Mouse (Mus musculus): Measurements from ENCODE around the gene 1700061G19Rik. TPM values are rescaled to one million over a fixed set of nuclear protein-coding genes. Genes with fewer than 3 reads are reported as not detected.

1700061G19Rik gene
- total RNA-seq, 4 experiments from 2014 or later: 0.13 to 0.22 (median 0.17) TPM

DNA sequence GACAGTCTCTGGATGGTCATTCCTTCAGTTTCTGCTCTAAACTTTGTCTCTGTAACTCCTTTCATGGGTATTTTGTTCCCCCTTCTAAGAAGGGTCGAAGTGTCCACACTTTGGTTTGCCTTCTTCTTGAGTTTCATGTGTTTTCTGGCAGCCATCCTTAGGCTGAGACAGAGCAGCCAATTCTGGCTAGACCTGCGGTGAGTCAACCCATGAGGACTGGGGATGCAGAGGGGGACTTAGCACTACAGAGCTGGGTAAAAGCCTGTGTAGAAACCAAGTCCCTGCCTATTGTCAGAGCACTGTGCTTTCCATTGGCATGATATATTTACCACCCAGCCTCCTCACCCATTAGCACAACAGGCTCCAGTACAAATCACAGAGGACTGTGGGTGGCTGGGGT lies 41.9 kb downstream of the 1700061G19Rik start:
- no peak for DNase-seq (ENCODE audit: low spot score in 2 of 2)

DNA sequence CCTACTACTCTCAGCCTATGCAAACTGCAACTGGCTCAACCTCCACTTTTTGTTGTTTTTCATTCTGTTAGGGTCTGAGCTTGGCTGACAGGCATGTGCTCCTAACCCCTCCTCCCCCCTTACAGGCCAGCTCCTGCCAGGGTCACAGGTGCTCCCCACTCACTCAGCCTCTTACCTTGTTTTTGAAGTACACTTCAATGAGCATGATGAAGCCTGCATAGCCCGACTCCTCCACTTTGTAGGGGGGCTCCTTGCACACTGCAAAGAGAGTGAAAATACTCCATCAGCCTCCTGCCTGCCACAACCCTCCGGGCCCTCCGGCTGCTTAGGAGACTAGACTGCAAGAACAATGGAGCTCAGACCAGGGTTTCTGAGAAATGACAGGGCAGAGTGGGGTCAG lies 44.4 kb downstream of the 1700061G19Rik start:
- no peak for DNase-seq (ENCODE audit: low spot score in 2 of 2)

DNA sequence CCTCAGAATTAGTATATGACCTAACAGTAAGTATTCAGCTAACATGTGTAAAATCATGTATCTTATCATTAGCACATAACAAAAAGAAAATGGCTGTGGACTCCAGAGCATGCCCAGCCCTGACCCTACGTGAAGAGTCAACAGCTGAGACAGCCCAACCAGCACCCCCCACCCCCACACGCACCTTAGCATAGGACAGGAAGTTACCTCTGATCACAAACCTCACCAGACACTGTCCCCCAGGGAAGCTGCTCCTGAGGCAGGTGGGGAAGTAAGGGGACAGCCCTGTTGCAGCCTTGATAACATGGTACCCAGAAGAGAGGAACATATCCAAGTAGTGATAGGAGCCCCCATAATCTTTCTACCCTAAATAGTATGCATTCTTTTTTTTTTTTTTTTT lies 50.7 kb downstream of the 1700061G19Rik start:
- no peak for DNase-seq (ENCODE audit: low spot score in 2 of 2)

DNA sequence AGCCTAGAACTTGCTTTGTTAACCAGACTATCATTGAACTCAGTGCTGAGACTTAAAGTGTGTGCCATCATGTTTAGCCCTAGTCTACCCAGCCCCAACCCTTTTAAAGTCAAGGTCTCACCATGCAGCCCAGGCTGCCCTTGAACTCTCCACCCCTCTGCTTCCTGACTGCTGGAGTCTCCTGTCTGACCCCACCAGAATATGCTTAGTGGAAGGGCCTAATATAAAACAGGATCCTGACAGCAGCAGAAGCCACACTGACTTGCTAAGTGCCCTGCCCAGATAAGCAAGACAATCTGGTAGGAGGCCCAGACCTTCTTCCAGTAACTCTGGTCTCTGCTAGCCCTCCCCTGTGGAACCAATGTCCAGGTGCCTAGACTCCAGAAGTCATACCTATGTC lies 53.8 kb downstream of the 1700061G19Rik start:
- no peak for DNase-seq (ENCODE audit: low spot score in 2 of 2)

DNA sequence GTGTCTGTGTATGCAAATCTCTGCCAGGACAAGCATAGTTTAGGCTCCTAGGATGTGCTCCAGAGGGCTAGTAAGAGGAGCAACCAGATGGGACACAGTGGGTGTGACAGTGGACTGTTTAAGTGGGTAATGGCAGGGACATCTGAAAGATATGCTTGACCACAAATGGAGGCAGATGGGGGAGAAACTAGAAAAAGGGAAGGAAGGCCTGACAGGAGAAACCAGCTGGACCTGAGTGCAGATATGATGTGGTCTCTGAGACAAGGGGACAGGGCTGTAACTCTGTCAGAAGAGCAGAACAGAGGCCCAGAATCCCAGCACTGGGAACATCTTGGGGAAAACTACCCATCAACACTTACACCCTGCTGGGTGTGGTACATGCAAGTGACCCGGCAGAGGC lies 54.3 kb downstream of the 1700061G19Rik start:
- DNase-seq (ENCODE audit: low spot score in 2 of 2): no peak

DNA sequence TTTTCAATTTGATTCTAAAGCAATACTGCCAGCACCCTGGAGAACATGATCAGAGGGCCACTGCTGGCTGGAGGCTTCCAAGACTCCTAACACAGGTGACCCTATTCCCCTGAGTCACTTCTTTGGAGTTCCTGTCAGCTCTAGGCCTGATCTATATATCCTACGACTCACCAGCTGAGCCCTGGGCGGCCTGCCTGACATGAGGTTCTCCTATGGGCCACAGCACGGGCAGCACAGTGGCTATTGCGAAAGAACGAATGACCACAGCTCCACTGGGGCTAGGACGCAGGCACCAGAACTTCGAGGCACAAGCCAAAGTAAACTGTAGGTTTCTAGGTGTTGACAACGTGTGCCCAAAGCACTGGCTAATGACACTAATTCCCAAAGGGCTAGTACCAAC lies 54.7 kb downstream of the 1700061G19Rik start:
- DNase-seq (ENCODE audit: low spot score in 2 of 2): no peak

DNA sequence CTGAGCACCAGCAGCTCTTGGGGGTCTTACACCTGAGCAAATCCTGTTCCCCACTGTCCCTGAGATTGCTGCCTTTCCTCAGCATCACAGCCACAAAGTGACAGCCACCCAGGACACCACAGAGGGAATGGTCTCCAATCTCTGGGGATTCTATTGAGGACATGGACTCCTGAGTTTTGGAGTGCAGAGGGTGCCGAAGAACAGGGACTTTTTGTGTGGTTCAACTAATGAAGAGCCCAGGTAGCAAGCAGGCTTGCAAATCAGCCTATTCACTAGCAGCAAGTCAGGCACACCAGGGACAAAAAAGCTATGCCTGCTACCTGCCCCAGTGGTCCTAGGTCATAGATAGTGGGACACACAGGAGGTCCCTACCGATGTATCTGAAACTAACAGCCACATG lies 58.1 kb downstream of the 1700061G19Rik start:
- DNase-seq (ENCODE audit: low spot score in 2 of 2): no peak

DNA sequence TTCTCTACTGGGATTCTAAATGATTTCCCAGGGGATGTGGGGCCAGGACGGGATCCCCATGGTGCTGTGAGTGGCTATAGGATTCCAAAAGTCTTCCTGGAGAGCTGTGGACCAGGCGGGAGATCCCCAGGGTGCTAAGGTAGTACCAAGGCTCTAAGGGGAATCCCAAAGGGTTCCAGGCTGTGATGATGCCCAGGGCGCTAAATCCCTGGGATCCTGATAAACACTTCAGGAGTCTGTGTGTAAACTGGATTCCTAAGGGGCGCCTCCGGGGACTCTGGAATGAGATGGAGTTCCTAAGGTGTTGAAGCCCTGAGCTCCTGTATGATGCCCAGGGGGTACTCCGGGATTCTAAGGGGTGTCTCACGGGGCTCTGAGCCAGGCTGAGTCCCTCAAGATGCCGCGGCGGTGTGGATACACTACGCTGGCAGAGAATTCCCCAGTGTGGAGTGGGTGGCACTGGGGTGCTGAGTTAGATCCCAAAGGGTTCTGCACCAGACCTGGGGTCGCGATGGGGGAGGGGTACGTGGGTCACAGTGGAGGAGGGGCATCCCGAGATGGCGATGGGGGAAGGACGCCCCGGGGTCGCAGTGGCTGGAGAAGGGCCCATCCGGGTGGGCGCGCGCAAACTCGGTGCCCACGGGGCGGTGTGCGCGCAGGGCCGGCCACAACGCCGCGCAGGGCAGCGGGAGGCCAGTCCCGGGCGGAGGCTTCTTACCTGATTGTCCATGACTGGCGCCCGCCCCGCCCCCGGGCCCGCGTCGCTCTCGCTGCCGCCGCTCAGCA lies 59.5 kb downstream of the 1700061G19Rik start:
- DNase-seq (ENCODE audit: low spot score in 2 of 2): peak in 1 of 2 experiments; percentile 24

DNA sequence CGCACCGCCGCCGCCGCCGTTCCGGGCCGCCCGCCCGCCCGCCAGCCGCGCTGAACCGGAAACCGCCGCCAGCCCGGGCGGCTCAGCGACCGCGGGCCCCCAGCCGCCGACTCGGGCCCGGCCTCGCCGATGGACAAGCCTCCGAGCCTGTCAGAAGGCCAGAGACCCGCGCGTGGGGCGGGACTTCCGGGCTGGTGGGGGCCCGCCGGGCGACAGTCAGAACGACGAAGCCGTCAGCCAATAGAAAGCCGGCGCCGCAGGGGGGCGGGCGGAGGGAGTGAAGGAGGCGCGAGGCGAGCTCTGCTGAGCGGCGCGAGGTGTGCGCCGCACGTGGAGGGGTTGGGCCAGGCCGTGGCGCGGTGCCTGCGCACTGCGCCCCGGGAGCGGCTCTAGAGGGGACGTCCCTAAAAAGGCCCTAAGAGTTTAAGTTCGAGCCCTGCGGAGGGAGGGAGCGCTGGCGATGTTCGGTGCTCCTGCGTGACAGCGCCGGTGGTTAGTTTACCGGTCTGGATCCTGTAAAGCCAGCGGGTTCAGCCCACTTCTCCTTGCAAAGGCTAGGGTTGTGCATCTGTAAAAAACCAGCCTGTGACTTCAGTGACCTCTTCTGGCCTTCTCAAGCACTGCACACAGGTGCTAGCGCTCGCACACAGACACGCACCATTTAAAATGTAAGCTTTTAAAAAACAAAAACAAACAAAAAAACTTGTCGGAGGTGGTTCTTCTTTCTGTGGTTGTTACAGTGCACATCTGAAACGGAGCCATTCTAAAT lies 60.3 kb downstream of the 1700061G19Rik start, which contains the start of gene Mllt1:
Gene Mllt1, minus strand, starts transcription at position 53 of the 769 bp plus-strand sequence.
- DNase-seq (ENCODE audit: low spot score in 2 of 2): peak; percentile 98 to 99

DNA sequence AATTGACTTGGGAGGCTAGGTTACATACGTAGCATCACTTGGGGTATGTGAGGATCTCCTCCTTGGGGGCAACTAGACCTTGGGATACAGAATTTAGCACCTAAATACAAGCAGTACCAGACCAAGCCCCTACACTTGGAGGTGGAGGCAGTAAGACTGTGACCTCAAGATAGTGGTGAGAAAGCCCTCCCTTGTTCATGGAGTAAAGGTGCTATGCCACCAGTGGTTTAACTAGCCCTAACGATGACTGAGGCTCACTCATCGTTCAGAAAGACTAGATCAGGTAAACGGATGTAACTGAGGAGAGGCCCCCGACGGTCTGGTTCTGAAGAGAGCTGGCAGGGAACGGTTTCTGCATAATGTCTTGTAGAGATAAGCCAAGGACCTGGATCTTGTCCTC lies 61.5 kb downstream of the 1700061G19Rik start:
- DNase-seq (ENCODE audit: low spot score in 2 of 2): no peak

Other genes starting within 250 kb of the 1700061G19Rik start
- gene Lonp1, start 248.6 kb upstream of the 1700061G19Rik start, total RNA-seq (2022): 10 to 100 TPM; 52.3 to 61.3 (median 59.0) TPM
- 1 to 10 TPM in 2 of 4 experiments, under 1 TPM in 2; 0.79 to 1.7 (median 1.0) TPM for gene Catsperd, start 247.3 kb upstream of the 1700061G19Rik start, total RNA-seq (2022)
- gene Ranbp3, start 202.2 kb upstream of the 1700061G19Rik start, total RNA-seq (2022): 10 to 100 TPM; 85.9 to 91.2 (median 88.2) TPM
- gene Ndufa11, start 157.7 kb upstream of the 1700061G19Rik start, total RNA-seq (2022): 100 to 1,000 TPM; 185 to 224 (median 208) TPM
- 10 to 100 TPM; 10.4 to 15.7 (median 13.8) TPM for gene Vmac, start 157.5 kb upstream of the 1700061G19Rik start, total RNA-seq (2022)
- gene Nrtn, start 117.9 kb upstream of the 1700061G19Rik start, total RNA-seq (2022): 1 to 10 TPM; 4.0 to 4.5 (median 4.2) TPM
- gene Dus3l, start 110.7 kb upstream of the 1700061G19Rik start, total RNA-seq (2022): 10 to 100 TPM; 60.1 to 66.1 (median 60.8) TPM
- gene Prr22, start 105.2 kb upstream of the 1700061G19Rik start, total RNA-seq (2022): 1 to 10 TPM in 2 of 4 experiments, under 1 TPM in 2; 0.78 to 1.2 (median 0.99) TPM
- gene Rfx2, start 44.5 kb upstream of the 1700061G19Rik start, total RNA-seq (2022): 1 to 10 TPM; 2.1 to 4.1 (median 3.1) TPM
- gene Acsbg2, start 1.0 kb upstream of the 1700061G19Rik start, total RNA-seq (2022): not detected
- gene Mllt1, start 59.9 kb downstream of the 1700061G19Rik start, total RNA-seq (2022): 10 to 100 TPM; 67.0 to 82.3 (median 70.8) TPM
- not detected for gene Acer1, start 106.6 kb downstream of the 1700061G19Rik start, total RNA-seq (2022)
- 10 to 100 TPM; 60.6 to 69.6 (median 65.4) TPM for gene Clpp, start 114.8 kb downstream of the 1700061G19Rik start, total RNA-seq (2022)
- gene Alkbh7, start 121.9 kb downstream of the 1700061G19Rik start, total RNA-seq (2022): 10 to 100 TPM; 24.4 to 27.2 (median 26.1) TPM
- not detected for gene Pspn, start 124.5 kb downstream of the 1700061G19Rik start, total RNA-seq (2022)
- 10 to 100 TPM; 65.0 to 65.5 (median 65.2) TPM for gene Gtf2f1, start 135.8 kb downstream of the 1700061G19Rik start, total RNA-seq (2022)
- gene Gm17949, start 136.0 kb downstream of the 1700061G19Rik start, total RNA-seq (2022): under 1 TPM in 3 of 4 experiments, not detected in 1; 0.48 to 0.65 (median 0.53) TPM
- gene Khsrp, start 156.0 kb downstream of the 1700061G19Rik start, total RNA-seq (2022): 100 to 1,000 TPM; 101 to 104 (median 102) TPM
- gene Slc25a41, start 166.2 kb downstream of the 1700061G19Rik start, total RNA-seq (2022): under 1 TPM in 1 of 4 experiments, not detected in 3; 0.30 TPM
- 1 to 10 TPM in 3 of 4 experiments, under 1 TPM in 1; 0.51 to 2.6 (median 1.7) TPM for gene Crb3, start 183.6 kb downstream of the 1700061G19Rik start, total RNA-seq (2022)
- 100 to 1,000 TPM; 313 to 347 (median 323) TPM for gene Slc25a23, start 184.4 kb downstream of the 1700061G19Rik start, total RNA-seq (2022)
- 1 to 10 TPM; 1.1 to 3.9 (median 2.5) TPM for gene Dennd1c, start 203.0 kb downstream of the 1700061G19Rik start, total RNA-seq (2022)
- 100 to 1,000 TPM; 607 to 698 (median 653) TPM for gene Tubb4a, start 212.3 kb downstream of the 1700061G19Rik start, total RNA-seq (2022)
- under 1 TPM; 0.39 to 0.84 (median 0.63) TPM for gene Tnfsf9, start 229.8 kb downstream of the 1700061G19Rik start, total RNA-seq (2022)

All from left cerebral cortex, adult 8-10 months (tissue).